Mouse (Mus musculus) ES-E14 (cell line): ENCODE measurements at regions not wholly inside any gene's neighbourhood (a gene's known extent, or its start where the extent isn't known, plus 50 kb on each side); places are given as distances from the start of the nearest gene placed in this dataset.

ENCODE experiments used
- CHD2 ChIP-seq: IDR thresholded peaks from 2 replicates; pipeline ENCODE4 v1.6.1; 2014; ENCODE audit warnings: mild to moderate bottlenecking, low read depth, low read length, inconsistent platforms
- HCFC1 ChIP-seq: IDR thresholded peaks from 2 replicates; pipeline ENCODE4 v1.6.1; 2012; ENCODE audit warnings: low read length, inconsistent platforms, borderline replicate concordance; ENCODE audit not compliant: insufficient read depth
- ZC3H11A ChIP-seq: IDR thresholded peaks from 2 replicates; pipeline ENCODE4 v1.6.1; 2012; ENCODE audit warnings: low read depth, mild to moderate bottlenecking, inconsistent platforms, low read length, borderline replicate concordance
- ZNF384 ChIP-seq: IDR thresholded peaks from 2 replicates; pipeline ENCODE4 v1.6.1; 2012; ENCODE audit warnings: low read depth, low read length, inconsistent platforms

- TF ChIP-seq ZC3H11A (no peak), CHD2 (no peak), HCFC1 (no peak), ZNF384 (no peak)
Observed at GRCm38 (mm10) chr2:174008350-174009218, 67.5 kb upstream of the Stx16 start.
